Mouse (Mus musculus): Measurements from ENCODE around the gene Spocd1. TPM values are rescaled to one million over a fixed set of nuclear protein-coding genes. Genes with fewer than 3 reads are reported as not detected.

Gene Spocd1
- polyA plus RNA-seq, 1 experiment from 2014 or later, result not detected

DNA sequence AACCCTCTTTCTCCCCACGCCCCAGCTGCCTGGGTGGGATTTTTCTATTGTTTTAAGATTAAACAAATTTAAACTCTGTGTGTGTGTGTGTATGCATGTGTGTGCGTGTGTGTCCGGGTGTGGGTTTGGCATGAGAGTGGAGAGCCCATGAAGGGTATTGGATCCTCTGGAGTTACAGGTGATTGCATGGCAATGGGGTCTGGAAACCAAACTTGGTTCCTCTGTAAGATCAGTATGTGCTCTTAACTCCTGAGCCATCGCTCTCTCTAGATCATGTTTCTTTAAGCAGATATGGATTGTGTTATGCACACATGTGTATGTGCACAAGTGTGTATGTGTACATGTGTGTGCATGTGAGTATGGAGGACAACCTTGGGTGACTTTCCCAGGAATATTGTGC is 14.4 kb upstream of the Spocd1 start:
- no peaks in the 10 kb centered on the region for H3K9me3 ChIP-seq (ENCODE audit: control insufficient read depth, low read length)
- no peak overlapping the region for H3K4me3 ChIP-seq (ENCODE audit: low read depth, low read length)
- no peak overlapping the region for H3K27ac ChIP-seq (ENCODE audit: low read depth, low read length)
- no peak overlapping the region for H3K9ac ChIP-seq (ENCODE audit: low read depth, low read length)
- 76% methylated on average over 4 of the region's 4 CpGs for WGBS
- DNase-seq (ENCODE audit: low spot score) (no peak), ATAC-seq (ENCODE audit: low FRiP score) (no peak)
- H3K36me3 ChIP-seq (ENCODE audit: control insufficient read depth, insufficient read depth, low read length), result no peaks in the 10 kb centered on the region
- no peaks in the 10 kb centered on the region for H3K27me3 ChIP-seq (ENCODE audit: control insufficient read depth, insufficient read depth, low read length)
- H3K4me2 ChIP-seq (replicated peaks; ENCODE audit: low read depth, low read length), result no peak overlapping the region
- peaks cover 7% of the 10 kb centered on the region; the same call in 1 of the 2 replicates for H3K4me1 ChIP-seq (replicated peaks; ENCODE audit: control insufficient read depth, insufficient read depth, low read length)

DNA sequence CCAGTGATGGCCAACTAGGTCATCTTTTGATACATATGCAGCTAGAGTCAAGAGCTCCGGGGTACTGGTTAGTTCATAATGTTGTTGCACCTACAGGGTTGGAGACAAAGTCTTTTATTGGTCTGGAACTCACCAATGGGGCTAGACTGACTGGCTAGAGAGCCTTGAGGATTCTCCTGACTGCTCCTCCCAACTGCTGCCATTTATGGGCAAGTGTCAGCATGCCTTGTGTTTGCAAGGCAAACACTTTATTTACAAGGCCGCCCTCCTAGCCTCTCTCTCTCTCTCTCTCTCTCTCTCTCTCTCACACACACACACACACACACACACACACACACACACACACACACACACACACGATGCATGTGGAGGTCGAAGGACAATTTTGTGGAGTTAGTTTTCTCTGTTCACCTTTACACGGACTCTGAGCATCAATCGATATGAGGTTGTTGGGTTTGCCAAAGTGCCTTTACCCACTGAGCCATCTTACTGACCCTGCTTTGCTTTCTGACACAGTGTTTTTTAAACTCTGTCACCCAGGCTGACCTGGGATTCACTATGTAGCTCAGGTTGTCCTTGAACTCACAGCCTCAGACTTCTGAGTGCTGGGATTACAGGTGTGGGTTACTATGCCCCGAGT is 13.6 kb upstream of the Spocd1 start:
- 87% methylated on average over 7 of the region's 7 CpGs for WGBS
- no peak overlapping the region for H3K27ac ChIP-seq (ENCODE audit: low read depth, low read length)
- H3K4me1 ChIP-seq (replicated peaks; ENCODE audit: control insufficient read depth, insufficient read depth, low read length), result peaks cover 7% of the 10 kb centered on the region; the same call in 1 of the 2 replicates
- H3K9me3 ChIP-seq (ENCODE audit: control insufficient read depth, low read length), result no peaks in the 10 kb centered on the region
- ATAC-seq (ENCODE audit: low FRiP score), result no peak
- no peak for DNase-seq (ENCODE audit: low spot score)
- H3K4me2 ChIP-seq (replicated peaks; ENCODE audit: low read depth, low read length), result no peak overlapping the region
- no peaks in the 10 kb centered on the region for H3K27me3 ChIP-seq (ENCODE audit: control insufficient read depth, insufficient read depth, low read length)
- H3K9ac ChIP-seq (ENCODE audit: low read depth, low read length), result no peak overlapping the region
- no peak overlapping the region for H3K4me3 ChIP-seq (ENCODE audit: low read depth, low read length)
- H3K36me3 ChIP-seq (ENCODE audit: control insufficient read depth, insufficient read depth, low read length), result no peaks in the 10 kb centered on the region

DNA sequence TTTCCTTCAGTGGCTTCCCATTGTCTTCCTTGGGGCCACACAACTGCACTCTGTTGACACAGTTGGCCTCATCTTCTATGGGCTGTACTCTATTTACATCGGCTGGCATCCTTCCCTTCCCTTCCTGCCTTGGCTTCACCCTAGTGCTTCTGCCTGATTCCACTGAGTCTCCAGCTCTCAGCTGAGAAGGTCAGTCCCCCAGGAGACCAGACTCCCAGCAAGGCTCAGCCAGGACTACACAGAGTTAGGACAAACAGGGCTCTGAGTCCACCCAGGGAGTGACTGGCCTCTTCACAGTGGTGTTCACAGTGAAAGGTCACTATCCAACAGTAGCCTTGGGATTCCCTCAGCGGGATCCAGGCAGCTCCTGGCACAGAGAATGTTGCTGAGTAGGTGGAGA is 12.9 kb upstream of the Spocd1 start:
- DNase-seq (ENCODE audit: low spot score) (no peak), ATAC-seq (ENCODE audit: low FRiP score) (no peak)
- no peaks in the 10 kb centered on the region for H3K9me3 ChIP-seq (ENCODE audit: control insufficient read depth, low read length)
- H3K36me3 ChIP-seq (ENCODE audit: control insufficient read depth, insufficient read depth, low read length), result no peaks in the 10 kb centered on the region
- no peak overlapping the region for H3K4me2 ChIP-seq (replicated peaks; ENCODE audit: low read depth, low read length)
- no peak overlapping the region for H3K9ac ChIP-seq (ENCODE audit: low read depth, low read length)
- 33% methylated on average over 2 of the region's 2 CpGs for WGBS
- H3K4me3 ChIP-seq (ENCODE audit: low read depth, low read length), result no peak overlapping the region
- H3K27me3 ChIP-seq (ENCODE audit: control insufficient read depth, insufficient read depth, low read length), result no peaks in the 10 kb centered on the region
- H3K4me1 ChIP-seq (replicated peaks; ENCODE audit: control insufficient read depth, insufficient read depth, low read length), result peaks cover 7% of the 10 kb centered on the region; the same call in 1 of the 2 replicates
- no peak overlapping the region for H3K27ac ChIP-seq (ENCODE audit: low read depth, low read length)

GRCm38 (mm10) chr4:129917016-129917603 is 11.9 kb upstream of the Spocd1 start:
- H3K27ac ChIP-seq (ENCODE audit: low read depth, low read length), result no peak overlapping the region
- H3K9me3 ChIP-seq (ENCODE audit: control insufficient read depth, low read length), result no peaks in the 10 kb centered on the region

GRCm38 (mm10) chr4:129918464-129918863 is 10.6 kb upstream of the Spocd1 start:
- 72% methylated on average over 5 of the region's 5 CpGs for WGBS
- ATAC-seq (ENCODE audit: low FRiP score), result no peak
- no peaks in the 10 kb centered on the region for H3K36me3 ChIP-seq (ENCODE audit: control insufficient read depth, insufficient read depth, low read length)
- no peak overlapping the region for H3K4me3 ChIP-seq (ENCODE audit: low read depth, low read length)
- H3K9me3 ChIP-seq (ENCODE audit: control insufficient read depth, low read length), result no peaks in the 10 kb centered on the region
- H3K27ac ChIP-seq (ENCODE audit: low read depth, low read length), result no peak overlapping the region
- DNase-seq (ENCODE audit: low spot score), result no peak
- no peak overlapping the region for H3K9ac ChIP-seq (ENCODE audit: low read depth, low read length)
- peaks cover 7% of the 10 kb centered on the region; the same call in 1 of the 2 replicates for H3K4me1 ChIP-seq (replicated peaks; ENCODE audit: control insufficient read depth, insufficient read depth, low read length)
- no peak overlapping the region for H3K4me2 ChIP-seq (replicated peaks; ENCODE audit: low read depth, low read length)
- no peaks in the 10 kb centered on the region for H3K27me3 ChIP-seq (ENCODE audit: control insufficient read depth, insufficient read depth, low read length)

More at GRCm38 (mm10) chr4:129917016-129917603, 11.9 kb upstream of the Spocd1 start:
- Histone ChIP-seq H3K4me2 (replicated peaks; ENCODE audit: low read depth, low read length) (no peak overlapping the region), H3K4me1 (replicated peaks; ENCODE audit: control insufficient read depth, insufficient read depth, low read length) (peaks cover 7% of the 10 kb centered on the region; the same call in 1 of the 2 replicates), H3K4me3 (ENCODE audit: low read depth, low read length) (no peak overlapping the region), H3K27me3 (ENCODE audit: control insufficient read depth, insufficient read depth, low read length) (no peaks in the 10 kb centered on the region), H3K9ac (ENCODE audit: low read depth, low read length) (no peak overlapping the region), H3K36me3 (ENCODE audit: control insufficient read depth, insufficient read depth, low read length) (no peaks in the 10 kb centered on the region)
- ATAC-seq (ENCODE audit: low FRiP score) (no peak), DNase-seq (ENCODE audit: low spot score) (no peak)
- 73% methylated on average over 8 of the region's 8 CpGs for WGBS

- no peak for DNase-seq (ENCODE audit: low spot score)
- Histone ChIP-seq H3K9me3 (ENCODE audit: control insufficient read depth, low read length) (no peaks in the 10 kb centered on the region), H3K4me1 (replicated peaks; ENCODE audit: control insufficient read depth, insufficient read depth, low read length) (peaks cover 3% of the 10 kb centered on the region; the same call in 1 of the 2 replicates), H3K36me3 (ENCODE audit: control insufficient read depth, insufficient read depth, low read length) (no peaks in the 10 kb centered on the region), H3K27ac (ENCODE audit: low read depth, low read length) (no peak overlapping the region), H3K4me3 (ENCODE audit: low read depth, low read length) (no peak overlapping the region), H3K4me2 (replicated peaks; ENCODE audit: low read depth, low read length) (no peak overlapping the region), H3K9ac (ENCODE audit: low read depth, low read length) (no peak overlapping the region), H3K27me3 (ENCODE audit: control insufficient read depth, insufficient read depth, low read length) (no peaks in the 10 kb centered on the region)
- WGBS, result 81% methylated on average over 3 of the region's 3 CpGs
- no peak for ATAC-seq (ENCODE audit: low FRiP score)
Observed at GRCm38 (mm10) chr4:129918901-129919300, 10.1 kb upstream of the Spocd1 start.

GRCm38 (mm10) chr4:129920542-129921313 is 8.3 kb upstream of the Spocd1 start:
- Histone ChIP-seq H3K4me2 (replicated peaks; ENCODE audit: low read depth, low read length) (no peak overlapping the region), H3K27me3 (ENCODE audit: control insufficient read depth, insufficient read depth, low read length) (no peaks in the 10 kb centered on the region), H3K9me3 (ENCODE audit: control insufficient read depth, low read length) (no peaks in the 10 kb centered on the region), H3K36me3 (ENCODE audit: control insufficient read depth, insufficient read depth, low read length) (no peaks in the 10 kb centered on the region), H3K9ac (ENCODE audit: low read depth, low read length) (no peak overlapping the region), H3K4me3 (ENCODE audit: low read depth, low read length) (no peak overlapping the region), H3K4me1 (replicated peaks; ENCODE audit: control insufficient read depth, insufficient read depth, low read length) (0 out of 2 replicates have a peak, but pooled peaks cover 2% of the 10 kb centered on the region), H3K27ac (ENCODE audit: low read depth, low read length) (no peak overlapping the region)
- WGBS, result 87% methylated on average over 15 of the region's 15 CpGs
- no peak for DNase-seq (ENCODE audit: low spot score)
- no peak for ATAC-seq (ENCODE audit: low FRiP score)

GRCm38 (mm10) chr4:129921314-129921587 is 7.8 kb upstream of the Spocd1 start:
- ATAC-seq (ENCODE audit: low FRiP score), result no peak
- Histone ChIP-seq H3K27ac (ENCODE audit: low read depth, low read length) (no peak overlapping the region), H3K4me3 (ENCODE audit: low read depth, low read length) (no peak overlapping the region), H3K36me3 (ENCODE audit: control insufficient read depth, insufficient read depth, low read length) (no peaks in the 10 kb centered on the region), H3K9me3 (ENCODE audit: control insufficient read depth, low read length) (no peaks in the 10 kb centered on the region), H3K9ac (ENCODE audit: low read depth, low read length) (no peak overlapping the region), H3K4me1 (replicated peaks; ENCODE audit: control insufficient read depth, insufficient read depth, low read length) (0 out of 2 replicates have a peak, but pooled peaks cover under 1% of the 10 kb centered on the region), H3K4me2 (replicated peaks; ENCODE audit: low read depth, low read length) (no peak overlapping the region), H3K27me3 (ENCODE audit: control insufficient read depth, insufficient read depth, low read length) (no peaks in the 10 kb centered on the region)
- WGBS, result 85% methylated on average over 3 of the region's 3 CpGs
- DNase-seq (ENCODE audit: low spot score), result no peak
